Mouse (Mus musculus) testis, adult 2 months (tissue): ENCODE measurements around the gene Chst13. TPM values are rescaled to one million over a fixed set of nuclear protein-coding genes. Genes with fewer than 3 reads are reported as not detected.

Experiments
- H3K27ac ChIP-seq: fragments of 200-500 bp; 2 replicates; pipeline ENCODE4 v1.5.1; 2012; ENCODE audit warnings: low read depth, low read length; ENCODE audit not compliant: control insufficient read depth, insufficient read depth
- H3K27me3 ChIP-seq: fragments of 200-500 bp; 2 replicates; pipeline ENCODE4 v1.6.1; 2012; ENCODE audit warnings: mild to moderate bottlenecking, low read length, moderate library complexity; ENCODE audit not compliant: control insufficient read depth, insufficient read depth
- H3K36me3 ChIP-seq: fragments of 200-500 bp; 2 replicates; pipeline ENCODE4 v1.6.1; 2012; ENCODE audit warnings: mild to moderate bottlenecking, low read length; ENCODE audit not compliant: control insufficient read depth, insufficient read depth
- H3K4me1 ChIP-seq: fragments of 200-500 bp; 2 replicates; pipeline ENCODE4 v1.6.1; 2012; ENCODE audit warnings: low read length; ENCODE audit not compliant: control insufficient read depth, insufficient read depth
- H3K4me3 ChIP-seq: fragments of 200-500 bp; 2 replicates; pipeline ENCODE4 v1.5.1; 2012; ENCODE audit warnings: low read depth, mild to moderate bottlenecking, low read length, moderate library complexity, mixed read lengths; ENCODE audit not compliant: control insufficient read depth
- CTCF ChIP-seq: fragments of 200-500 bp; IDR thresholded peaks from 2 replicates; pipeline ENCODE4 v1.5.1; 2012; ENCODE audit warnings: low read depth, mild to moderate bottlenecking, inconsistent platforms, low read length, moderate library complexity; ENCODE audit not compliant: control insufficient read depth, insufficient read depth, insufficient replicate concordance
- POLR2A ChIP-seq: fragments of 200-500 bp; IDR thresholded peaks from 2 replicates; pipeline ENCODE4 v1.6.1; 2012; ENCODE audit warnings: low read depth, mild to moderate bottlenecking, inconsistent platforms, low read length, moderate library complexity; ENCODE audit not compliant: control insufficient read depth
- polyA plus RNA-seq: library from polyadenylated mRNA; depleted of rRNA; stranded (reverse); fragments of >200 nt; gene quantifications from 2 replicates; pipeline ENCODE4 v1.2.3, GENCODE M21; 2012

The Chst13 gene
- polyA plus RNA-seq, 1 experiment: 2.7 TPM

- H3K27me3 ChIP-seq: no peaks in the 10 kb centered on the region
- TF ChIP-seq CTCF (no peak), POLR2A (no peak)
- H3K36me3 ChIP-seq: no peaks in the 10 kb centered on the region
- no peak overlapping the region for H3K4me3 ChIP-seq
- peaks cover 2% of the 10 kb centered on the region for H3K4me1 ChIP-seq
- H3K27ac ChIP-seq: peak overlapping the region; percentile 26
Observed at GRCm38 (mm10) chr6:90360024-90360781, 35.2 kb upstream of the Chst13 start.

GRCm38 (mm10) chr6:90359445-90359844, 34.5 kb upstream of the Chst13 start:
- Histone ChIP-seq H3K27me3 (no peaks in the 10 kb centered on the region), H3K4me3 (no peak overlapping the region), H3K27ac (no peak overlapping the region), H3K4me1 (peaks cover 2% of the 10 kb centered on the region), H3K36me3 (no peaks in the 10 kb centered on the region)
- TF ChIP-seq CTCF (no peak), POLR2A (no peak)

- Histone ChIP-seq H3K36me3 (no peaks in the 10 kb centered on the region), H3K4me3 (no peak overlapping the region), H3K27ac (no peak overlapping the region), H3K27me3 (no peaks in the 10 kb centered on the region), H3K4me1 (peaks cover 2% of the 10 kb centered on the region)
- TF ChIP-seq POLR2A (no peak), CTCF (no peak)
Observed at GRCm38 (mm10) chr6:90358142-90358541, 33.2 kb upstream of the Chst13 start.

- H3K36me3 ChIP-seq: no peaks in the 10 kb centered on the region
- TF ChIP-seq CTCF (no peak), POLR2A (no peak)
- no peaks in the 10 kb centered on the region for H3K4me1 ChIP-seq
- H3K27ac ChIP-seq: no peak overlapping the region
- no peaks in the 10 kb centered on the region for H3K27me3 ChIP-seq
- H3K4me3 ChIP-seq: no peak overlapping the region
Observed at GRCm38 (mm10) chr6:90350011-90350410, 25.0 kb upstream of the Chst13 start.

GRCm38 (mm10) chr6:90348500-90348899, 23.5 kb upstream of the Chst13 start:
- TF ChIP-seq CTCF (no peak), POLR2A (no peak)
- H3K36me3 ChIP-seq: no peaks in the 10 kb centered on the region
- H3K4me1 ChIP-seq: no peaks in the 10 kb centered on the region
- no peak overlapping the region for H3K4me3 ChIP-seq
- no peak overlapping the region for H3K27ac ChIP-seq
- no peaks in the 10 kb centered on the region for H3K27me3 ChIP-seq

- H3K4me1 ChIP-seq: no peaks in the 10 kb centered on the region
- H3K27me3 ChIP-seq: no peaks in the 10 kb centered on the region
- TF ChIP-seq POLR2A (no peak), CTCF (no peak)
- no peak overlapping the region for H3K27ac ChIP-seq
- H3K36me3 ChIP-seq: no peaks in the 10 kb centered on the region
- no peak overlapping the region for H3K4me3 ChIP-seq
Observed at GRCm38 (mm10) chr6:90347183-90347582, 22.2 kb upstream of the Chst13 start.

- Histone ChIP-seq H3K4me3 (no peak overlapping the region), H3K36me3 (no peaks in the 10 kb centered on the region), H3K27me3 (no peaks in the 10 kb centered on the region), H3K27ac (no peak overlapping the region), H3K4me1 (no peaks in the 10 kb centered on the region)
- TF ChIP-seq POLR2A (no peak), CTCF (no peak)
Observed at GRCm38 (mm10) chr6:90342343-90342742, 17.4 kb upstream of the Chst13 start.
